Mouse (Mus musculus) embryo, embryonic 11.5 days (tissue): ENCODE measurements around the gene Hmgb4.

Experiments used
- DNase-seq: peaks from one replicate; pipeline ENCODE4 v3.0.0-alpha.2; 2012; ENCODE audit warnings: low read depth, low spot score

Hmgb4 gene

DNA sequence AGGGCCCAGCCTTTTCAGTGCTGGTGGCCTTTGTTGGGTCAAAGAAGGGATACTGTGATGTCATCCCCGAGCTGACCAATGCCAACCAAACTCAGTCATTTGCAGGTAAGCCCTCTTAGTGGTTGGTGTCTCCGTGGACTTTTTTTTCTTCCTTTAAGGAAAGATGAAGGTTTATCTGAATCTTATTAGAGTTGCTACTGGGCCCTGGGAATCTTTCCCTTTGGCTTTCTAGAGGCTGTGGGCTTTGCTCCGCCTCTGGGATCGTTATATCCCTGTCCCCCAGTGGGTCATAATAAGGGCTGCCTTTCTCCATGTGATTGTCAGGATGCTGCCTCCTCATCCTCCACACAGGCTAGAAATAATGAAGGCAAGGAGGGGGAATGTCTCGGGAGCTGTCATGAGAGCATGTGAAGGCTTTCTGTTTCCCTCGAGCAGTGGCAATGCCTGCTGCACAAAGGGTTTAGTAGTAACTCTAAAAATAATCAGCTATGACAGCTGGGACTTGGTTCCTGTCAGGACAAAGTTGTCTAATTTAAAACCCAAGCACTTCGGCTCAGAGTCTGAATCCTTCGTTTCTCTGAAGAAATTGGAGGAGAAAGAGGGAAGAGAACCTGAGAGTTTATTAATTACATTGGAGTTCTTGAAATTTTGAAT lies at the start of gene Hmgb4:
Gene Hmgb4 (minus strand): TSS at position 51 of the 654 bp plus-strand sequence.
- no peak for DNase-seq

DNA sequence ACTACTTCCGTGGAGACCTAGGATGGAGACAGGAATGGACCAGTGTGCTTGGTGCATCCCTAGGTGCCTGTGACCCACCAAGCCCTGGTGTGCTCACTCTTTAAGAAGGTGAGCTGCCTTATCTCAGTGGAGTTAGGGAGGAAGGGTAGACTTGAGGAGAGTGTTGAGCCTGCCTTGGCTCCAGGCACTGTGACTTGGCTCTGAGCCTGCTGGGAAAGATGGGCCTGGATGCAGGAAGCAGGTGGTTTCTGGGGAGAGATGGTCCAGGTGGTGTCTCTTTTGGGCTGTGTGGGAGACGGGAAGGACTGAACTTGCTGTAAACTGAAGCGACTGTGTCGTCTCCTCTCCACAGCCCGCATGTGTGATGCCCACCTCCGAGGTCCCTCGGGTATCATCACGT lies 45.3 kb upstream of the Hmgb4 start:
- no peak for DNase-seq

DNA sequence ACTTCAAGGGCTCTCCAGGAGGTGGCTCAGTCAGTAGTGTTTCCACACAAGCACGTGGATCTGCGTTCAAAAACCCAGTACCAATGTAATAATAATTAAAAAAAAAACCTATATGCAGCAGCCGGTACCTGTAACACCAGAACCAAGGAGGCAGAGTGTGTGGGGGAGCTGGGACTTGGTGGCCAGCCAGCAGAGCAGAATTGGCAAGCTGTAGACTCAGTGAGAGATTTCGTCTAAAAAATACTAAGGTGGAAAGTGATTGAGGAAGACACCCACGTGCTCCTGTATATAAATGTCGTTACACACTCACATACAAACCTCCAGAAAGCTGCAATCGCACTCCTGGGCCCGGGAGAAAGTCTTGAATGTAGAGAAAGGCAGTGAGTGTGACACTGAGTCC lies 43.3 kb upstream of the Hmgb4 start:
- DNase-seq, result no peak

DNA sequence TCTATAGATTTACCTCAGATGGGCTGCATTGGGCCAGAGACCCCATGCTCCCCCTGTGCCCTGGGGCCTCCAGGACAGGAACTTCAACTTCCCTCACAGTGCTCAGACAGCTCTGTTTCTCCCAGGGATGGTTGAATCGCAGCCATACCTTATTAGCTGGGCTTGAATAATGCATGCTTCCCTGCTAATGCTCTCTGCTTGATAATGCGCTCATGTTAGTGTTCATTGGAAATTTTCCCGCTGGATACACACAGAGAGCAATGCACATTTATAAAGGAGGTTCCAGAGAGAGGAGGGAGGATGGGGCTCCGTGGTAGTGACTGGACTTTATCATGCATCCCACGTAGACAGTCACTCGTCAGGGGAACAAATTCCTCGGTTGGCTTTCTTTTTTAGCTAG lies 27.3 kb upstream of the Hmgb4 start:
- DNase-seq, result no peak

DNA sequence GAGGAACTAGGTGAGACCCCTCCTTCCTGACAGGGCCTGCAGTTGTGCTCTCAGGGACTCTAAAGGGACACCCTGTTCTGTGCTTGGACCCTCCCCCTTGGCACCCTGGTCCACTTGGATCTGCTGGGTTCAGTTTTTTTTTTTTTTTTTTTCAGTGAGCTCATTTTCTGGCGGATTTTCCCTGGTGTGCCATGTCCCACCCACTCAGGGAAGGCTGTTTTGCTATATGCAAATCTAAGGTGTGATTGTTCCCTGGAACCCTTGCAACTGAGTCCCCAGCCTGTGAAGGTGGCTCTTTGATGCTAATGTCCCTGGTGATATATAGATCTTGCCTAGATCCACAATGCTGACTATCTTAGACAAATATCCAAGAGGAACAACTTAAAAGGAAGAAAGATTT lies 24.3 kb upstream of the Hmgb4 start:
- DNase-seq, result no peak

DNA sequence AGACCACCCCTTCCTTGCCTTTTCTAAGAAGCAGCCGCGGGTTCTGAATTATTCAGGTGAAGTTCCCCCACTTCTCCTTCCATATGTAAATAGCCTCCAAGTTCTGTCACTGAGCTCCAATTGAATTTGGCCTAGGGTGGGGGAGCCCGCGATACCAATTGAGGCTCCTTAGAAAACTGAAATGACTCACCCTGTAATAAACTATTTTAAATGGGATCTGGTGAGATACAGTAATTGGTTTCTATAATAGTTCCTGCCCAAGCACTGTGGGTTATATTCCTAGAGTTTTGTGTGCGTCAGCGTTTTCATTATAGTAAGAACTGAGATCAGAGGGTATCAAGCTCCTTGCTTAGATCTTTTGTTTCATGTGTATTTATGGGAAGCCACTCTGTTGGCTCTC lies 14.8 kb upstream of the Hmgb4 start:
- DNase-seq, result no peak

DNA sequence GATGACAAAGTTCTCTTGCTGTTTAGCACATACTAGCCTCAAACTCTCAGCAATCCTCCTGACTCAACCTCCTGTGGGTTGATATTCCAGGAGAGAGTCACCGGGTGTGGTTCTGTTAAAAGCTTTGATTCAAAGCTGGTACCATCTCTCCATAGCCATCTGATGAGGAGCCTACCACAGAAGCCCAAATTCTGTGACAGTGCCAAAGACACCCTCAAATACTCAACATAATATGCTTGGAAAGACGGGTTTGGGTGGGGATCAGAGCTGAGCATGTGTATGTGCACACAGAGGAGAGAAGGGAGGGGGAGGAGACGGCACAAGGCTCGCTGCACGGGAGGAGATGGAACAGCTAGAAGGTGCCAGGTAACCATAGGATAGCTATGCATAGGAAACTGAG lies 14.4 kb upstream of the Hmgb4 start:
- no peak for DNase-seq

DNA sequence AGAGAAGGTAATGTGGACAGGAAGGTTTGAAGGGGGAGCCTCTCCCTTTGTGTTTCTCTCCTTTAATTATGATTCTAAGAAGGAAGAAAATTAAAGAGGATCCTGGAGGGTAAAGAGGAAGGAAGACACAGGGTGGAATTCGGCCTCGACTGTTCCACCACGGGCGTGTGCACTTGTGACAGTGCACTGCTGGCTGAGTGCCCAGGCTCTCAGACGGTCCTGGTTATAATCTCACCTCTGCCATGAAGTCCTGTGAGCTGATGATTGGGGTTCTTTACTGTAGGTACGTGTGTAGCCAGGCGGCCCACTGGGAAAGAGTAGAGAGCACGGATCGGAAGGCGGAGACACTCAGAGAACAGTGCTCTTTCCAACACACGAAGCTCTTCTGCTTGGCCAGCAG lies 12.4 kb upstream of the Hmgb4 start:
- no peak for DNase-seq

DNA sequence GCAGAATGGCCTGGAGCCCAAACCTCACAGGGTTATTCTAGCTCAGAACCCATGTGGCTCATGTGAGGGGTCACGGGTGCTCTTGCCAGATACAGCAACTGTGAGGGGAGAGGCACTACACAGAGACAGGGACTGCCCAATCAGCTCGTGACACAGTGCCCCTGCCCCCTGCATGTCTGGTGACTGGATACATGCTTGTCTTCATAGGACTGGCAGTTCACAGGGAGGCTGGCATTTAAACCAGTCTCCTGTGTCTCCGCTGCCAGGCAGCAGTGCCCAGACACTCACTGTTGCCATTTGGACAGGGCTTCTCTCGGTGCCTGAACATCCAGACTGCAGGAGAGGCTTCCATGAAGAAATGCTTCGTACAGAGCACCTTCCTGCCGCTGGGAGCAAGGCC lies 11.7 kb upstream of the Hmgb4 start:
- DNase-seq, result no peak

DNA sequence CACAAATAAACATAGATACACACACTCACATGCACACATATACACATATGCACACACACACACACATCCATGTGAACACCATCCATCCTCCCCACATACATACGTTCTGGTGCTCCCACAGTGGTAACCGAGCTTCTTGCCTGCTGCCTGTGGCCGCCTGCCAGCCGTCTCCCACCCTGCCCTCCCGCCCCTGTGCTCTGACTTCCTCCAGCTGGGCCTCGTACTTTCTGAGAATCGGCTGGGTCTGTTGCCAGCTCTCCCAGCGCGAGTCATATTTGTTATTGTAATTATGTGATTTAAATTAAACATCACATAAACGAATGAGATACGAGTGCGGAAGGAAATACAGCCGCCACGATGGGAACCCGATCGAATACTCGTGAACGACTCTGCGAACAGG lies 10.2 kb upstream of the Hmgb4 start:
- no peak for DNase-seq

DNA sequence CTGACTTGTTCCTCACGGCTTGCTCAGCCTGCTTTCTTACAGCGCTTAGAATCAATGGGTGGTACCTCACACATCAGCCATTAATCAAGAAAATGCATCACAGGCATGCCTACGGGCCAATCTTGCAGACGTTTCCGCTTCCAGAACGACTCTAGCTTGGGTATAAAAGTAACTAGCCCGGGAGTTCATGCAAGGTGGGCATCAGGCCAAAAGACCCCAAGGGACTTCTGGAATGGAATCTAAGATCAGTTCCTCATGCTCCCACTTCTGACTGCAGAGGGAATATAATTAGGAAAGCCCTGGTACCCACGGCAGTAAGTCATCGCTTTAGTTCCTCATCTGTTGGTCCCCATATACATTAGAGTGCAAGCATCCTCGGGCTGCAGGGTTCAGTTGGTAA lies 9.4 kb upstream of the Hmgb4 start:
- DNase-seq, result no peak

DNA sequence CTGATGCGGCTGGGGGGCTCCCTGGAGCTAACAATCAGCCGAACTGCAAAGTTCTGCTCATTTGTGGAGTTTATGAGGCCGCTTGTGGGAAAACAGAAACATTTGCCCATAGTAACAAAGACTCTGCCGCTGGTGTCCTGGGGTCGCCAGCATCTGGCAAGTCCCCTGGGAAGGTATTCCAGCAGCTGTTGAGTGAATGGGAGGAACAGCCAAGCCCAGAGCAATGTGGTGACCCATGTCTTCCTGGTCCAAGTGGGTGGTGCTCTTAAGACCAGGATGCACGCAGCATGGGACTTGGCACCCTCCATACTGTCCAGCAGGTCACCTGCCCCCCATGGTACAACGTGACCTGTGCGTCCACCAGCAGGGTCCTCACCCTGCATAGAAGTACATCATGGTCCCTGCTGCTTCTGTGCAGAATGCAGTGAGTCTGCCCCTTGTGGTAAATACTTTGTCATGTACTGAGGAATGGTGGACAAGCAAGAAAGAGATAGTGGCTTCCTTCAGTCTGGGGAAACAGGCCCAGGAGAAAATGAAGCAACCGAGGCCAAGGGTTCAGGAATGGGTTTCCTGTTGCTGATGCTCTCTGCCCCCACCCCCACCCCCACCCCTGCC lies 8.6 kb upstream of the Hmgb4 start:
- DNase-seq, result no peak

DNA sequence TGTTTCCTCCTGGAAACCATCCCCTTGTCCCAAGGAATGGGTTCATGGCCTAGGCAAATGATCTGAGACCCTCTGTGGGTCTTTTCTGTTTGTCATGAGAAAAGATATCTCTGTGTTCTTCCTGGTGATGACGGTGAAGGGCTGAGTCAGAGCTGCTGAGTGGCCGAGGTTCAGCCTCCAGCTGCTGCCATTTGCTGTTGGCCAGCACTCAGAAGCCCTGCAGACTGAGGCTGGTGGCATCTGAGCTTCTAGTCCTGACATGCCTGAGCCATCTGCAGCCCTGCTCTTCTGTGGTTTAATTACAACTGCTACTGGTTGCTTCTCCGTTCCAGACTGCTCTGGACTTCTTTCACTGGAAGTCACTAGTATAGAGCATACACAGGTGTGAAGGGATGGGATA lies 4.6 kb upstream of the Hmgb4 start:
- no peak for DNase-seq

DNA sequence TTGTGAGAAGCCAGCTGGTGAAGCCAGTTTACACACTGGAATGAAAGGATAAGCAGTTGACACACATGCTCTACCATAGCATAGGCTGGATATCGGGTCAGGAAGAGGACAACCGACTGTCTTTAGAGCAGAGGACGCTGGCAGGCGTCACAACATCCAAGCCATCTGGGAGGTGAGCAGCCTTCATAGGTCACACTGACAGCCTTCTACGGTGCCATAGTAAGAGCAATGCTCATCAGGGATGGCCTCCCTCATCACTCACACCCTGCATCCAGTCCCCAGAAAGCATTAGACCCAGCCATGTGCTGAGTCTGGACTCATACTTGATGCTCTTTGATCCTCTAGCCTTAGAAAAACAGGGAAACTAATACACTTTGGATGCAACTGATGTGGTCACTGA lies 3.7 kb upstream of the Hmgb4 start:
- DNase-seq, result no peak

DNA sequence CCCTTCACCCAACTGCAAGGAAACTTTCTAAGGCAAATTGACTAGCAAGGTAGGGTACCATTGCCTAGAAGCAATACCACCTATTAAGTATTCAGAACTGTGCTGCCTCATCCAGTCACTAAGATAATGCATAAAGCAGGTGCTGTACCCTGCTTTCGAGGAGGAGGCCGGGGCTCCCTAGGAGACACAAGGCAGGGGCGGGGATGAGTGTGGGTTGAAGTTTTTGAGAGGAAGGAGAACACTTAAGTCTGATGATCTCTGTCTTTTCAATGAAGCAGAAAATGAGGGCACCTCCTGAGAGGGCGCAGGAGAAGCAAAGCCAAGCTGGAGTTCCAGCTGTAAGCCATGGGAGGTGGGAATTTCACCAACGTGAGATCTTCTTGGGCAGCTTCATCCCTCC lies 1.5 kb downstream of the Hmgb4 start:
- DNase-seq, result no peak

DNA sequence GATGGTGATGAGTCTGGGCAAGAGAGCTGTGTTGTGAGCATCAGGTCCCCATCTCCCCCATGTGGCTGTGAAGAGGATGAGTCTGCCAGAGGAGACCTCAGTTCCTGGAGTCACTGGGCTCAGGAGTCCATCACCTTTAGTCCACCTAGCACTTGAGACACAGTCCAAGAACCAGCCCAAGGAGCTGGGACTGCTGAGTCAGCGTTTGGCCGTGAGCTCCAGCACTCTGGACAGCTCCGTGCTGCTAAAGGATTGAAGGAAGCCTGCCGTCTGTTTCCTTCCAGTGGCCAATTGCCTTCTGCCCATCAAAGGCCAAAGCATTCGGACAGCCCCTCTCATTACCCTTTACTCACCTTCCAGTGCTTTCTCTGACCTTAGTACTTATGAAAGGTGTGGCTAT lies 12.1 kb downstream of the Hmgb4 start:
- DNase-seq, result peak; percentile 29

DNA sequence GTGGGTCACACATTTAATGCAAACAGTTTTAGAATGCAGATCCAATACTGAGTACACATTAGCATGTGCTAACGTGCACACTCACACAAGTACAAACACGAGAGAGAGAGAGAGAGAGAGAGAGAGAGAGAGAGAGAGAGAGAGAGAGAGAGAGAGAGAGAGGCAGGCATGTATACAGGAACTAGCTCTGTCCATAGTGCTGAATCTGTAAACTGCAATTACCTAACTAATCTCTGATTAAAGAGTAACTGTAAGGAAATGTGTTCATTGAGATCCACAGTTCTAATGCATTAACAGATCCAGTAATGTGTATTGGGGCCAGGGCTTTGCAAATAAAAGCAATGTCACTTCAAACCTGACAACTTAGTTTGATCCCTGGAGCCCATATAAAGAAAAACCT lies 15.6 kb downstream of the Hmgb4 start:
- no peak for DNase-seq

DNA sequence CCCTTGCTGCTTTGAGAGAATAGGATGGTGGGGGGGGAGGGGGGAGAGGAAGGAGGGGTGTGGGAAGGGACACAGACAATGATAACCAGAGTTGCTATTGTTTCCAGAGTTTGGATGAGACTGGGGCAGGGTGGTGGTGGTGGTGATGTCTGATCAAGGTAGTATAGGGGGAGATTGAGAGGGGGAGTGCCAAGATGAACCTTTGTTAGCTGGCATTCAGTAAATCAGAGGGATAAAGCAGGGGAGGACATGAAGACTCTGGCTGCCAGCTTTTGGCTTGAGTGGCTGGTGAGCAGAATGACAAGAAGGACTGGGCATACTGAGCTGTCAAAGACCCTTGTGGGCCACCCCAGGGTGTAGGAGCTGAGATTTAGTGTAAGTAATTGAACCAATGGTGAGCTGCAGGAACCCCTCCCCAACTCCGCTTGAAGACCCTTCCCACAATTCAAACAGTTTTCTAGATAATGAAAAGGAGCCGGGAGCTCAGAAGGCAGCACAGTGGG lies 18.9 kb downstream of the Hmgb4 start:
- no peak for DNase-seq

DNA sequence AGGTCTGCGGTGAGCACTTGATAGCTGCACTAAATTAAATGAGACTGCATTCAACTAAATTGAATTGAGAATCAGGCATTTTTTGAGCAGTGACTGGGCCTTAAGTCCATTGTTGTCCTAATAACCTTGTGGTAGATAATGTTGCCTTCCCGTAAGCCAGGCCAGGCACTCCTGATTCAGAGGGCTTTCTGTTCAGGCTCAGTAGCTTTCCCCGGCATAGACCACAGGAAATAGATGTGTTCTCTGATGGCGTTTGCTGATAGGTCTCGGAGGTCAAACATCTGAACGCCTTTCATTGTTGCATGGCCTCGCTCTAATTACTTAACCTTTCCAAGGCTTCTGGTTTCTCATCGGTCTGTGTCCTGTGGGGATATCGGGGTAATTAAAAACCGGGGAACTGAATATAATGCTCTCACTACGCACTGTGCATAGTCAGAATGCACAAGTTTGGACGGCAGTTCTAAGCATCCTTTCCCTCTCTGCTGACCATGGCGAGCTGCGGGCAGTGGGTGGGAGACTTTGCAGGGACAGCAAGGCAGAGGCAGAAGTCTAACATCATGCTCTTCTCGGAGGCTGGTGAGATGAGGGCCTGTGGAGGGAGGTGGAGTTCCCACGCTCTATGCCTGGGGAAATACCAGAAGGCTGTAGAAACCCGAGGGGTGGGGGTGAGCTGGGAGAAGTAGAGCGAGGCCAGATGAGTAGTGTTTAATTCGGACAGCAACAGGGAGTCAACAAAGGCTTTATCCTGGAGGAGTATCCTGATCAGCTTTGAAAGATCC lies 19.5 kb downstream of the Hmgb4 start:
- no peak for DNase-seq

DNA sequence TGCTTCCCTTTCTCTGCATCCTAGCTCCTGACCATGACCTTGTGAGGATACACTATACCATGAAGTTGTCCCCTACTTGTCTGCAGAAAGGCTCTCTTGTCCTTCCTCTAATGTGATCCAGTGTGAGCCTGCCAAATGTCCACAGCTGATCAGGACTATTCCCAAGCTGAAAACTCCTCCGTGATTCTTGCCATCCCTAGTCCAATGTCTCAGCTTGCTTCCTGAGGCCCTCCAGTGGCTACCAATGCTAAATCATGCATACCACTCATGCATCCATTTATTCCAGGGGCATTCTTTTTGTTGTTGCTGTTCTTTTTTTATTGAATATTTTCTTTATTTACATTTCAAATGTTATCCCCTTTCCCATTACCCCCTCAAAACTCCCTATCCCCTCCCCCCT lies 21.6 kb downstream of the Hmgb4 start:
- no peak for DNase-seq

DNA sequence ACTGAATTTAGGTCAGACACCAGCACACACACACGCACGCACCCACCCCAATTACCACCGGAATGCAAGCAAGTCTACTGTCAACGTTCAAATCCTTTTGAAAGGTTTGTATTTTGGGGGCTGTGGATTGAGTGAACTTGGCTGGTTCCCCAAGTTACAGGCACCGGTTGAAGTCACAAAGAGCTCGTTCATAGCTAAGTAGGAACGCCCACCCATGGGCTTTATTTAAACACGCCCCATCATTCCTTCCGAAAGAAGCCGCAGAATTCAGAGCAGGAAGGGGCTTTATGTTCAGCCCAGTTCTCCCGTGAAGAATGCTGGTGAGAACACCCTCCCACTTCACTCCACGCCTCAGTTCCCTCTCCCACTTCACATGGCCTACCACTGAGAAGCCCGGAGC lies 27.3 kb downstream of the Hmgb4 start:
- DNase-seq, result no peak

DNA sequence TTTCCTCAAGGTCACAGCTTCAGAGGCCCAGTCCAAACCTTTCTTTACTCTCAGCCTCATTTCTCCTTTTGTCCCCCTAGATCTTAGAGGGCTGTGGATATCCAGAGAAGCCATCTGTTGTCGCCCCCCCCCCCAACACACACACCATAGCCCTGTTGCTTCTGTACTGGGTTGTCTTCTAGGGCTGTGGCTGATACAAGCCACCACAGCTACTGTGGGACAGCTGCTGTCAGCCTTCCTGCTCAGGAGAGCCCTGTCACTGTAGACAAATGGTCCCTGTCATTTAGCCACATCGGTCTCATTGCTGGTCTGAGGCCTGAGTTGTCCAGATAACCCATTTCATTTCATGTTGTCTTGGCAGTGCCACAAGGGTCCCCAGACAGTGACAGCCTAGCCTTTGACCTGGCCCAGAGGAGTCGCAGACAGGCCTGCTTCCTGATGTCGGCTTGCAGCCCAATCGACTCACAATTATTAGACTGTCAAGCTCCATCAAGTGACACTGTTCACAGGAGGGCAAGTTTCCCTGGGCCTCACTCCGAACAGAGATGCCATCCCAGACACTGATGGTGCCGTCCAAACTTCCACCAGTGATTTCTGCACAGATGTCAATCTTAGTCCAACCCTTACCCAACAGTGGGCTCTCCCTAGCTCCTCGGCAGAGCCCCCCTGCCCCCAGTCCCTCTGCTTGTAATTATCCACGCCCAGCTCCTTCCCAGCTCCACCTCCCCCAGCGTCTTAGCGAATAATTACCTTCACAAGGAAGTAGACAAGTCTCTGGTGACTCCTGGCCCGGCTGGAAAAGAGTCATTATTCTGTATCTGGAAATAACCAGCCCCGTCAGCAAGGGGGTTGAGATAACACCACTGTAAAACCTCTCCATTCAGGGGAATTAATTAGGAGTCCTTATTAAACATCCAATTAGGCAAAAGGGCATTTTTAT lies 33.1 kb downstream of the Hmgb4 start:
- no peak for DNase-seq
